Mouse (Mus musculus) forebrain, embryonic 16.5 days (tissue): Measurements from ENCODE around the gene Tmcc1. TPM values are rescaled to one million over a fixed set of nuclear protein-coding genes. Genes with fewer than 3 reads are reported as not detected.

Source experiments
- ATAC-seq: fragments of 200-750 bp; cut with Nextera tagmentation; 2 replicates; pipeline ENCODE4 v1.8.0; 2017; ENCODE audit warnings: mild to moderate bottlenecking, moderate library complexity
- H3K27ac ChIP-seq: fragments of 300-500 bp; sonication (generic); 2 replicates; pipeline ENCODE4 v1.5.1; 2014; ENCODE audit warnings: low read length, control low read depth
- H3K27me3 ChIP-seq: fragments of 300-500 bp; sonication (generic); replicated peaks from 2 replicates; pipeline ENCODE4 v1.6.1; 2014; ENCODE audit warnings: low read length; ENCODE audit not compliant: control insufficient read depth, insufficient read depth
- H3K36me3 ChIP-seq: fragments of 300-500 bp; sonication (generic); 2 replicates; pipeline ENCODE4 v1.6.1; 2014; ENCODE audit not compliant: control insufficient read depth, insufficient read depth
- H3K4me1 ChIP-seq: fragments of 300-500 bp; sonication (generic); replicated peaks from 2 replicates; pipeline ENCODE4 v1.6.1; 2014; ENCODE audit warnings: low read length; ENCODE audit not compliant: control insufficient read depth, insufficient read depth
- H3K4me2 ChIP-seq: fragments of 300-500 bp; sonication (generic); 2 replicates; pipeline ENCODE4 v1.6.1; 2014; ENCODE audit warnings: mild to moderate bottlenecking, low read length, control low read depth
- H3K4me3 ChIP-seq: fragments of 300-500 bp; sonication (generic); replicated peaks from 2 replicates; pipeline ENCODE4 v1.5.1; 2014; ENCODE audit warnings: mild to moderate bottlenecking, low read length, control low read depth
- H3K9ac ChIP-seq: fragments of 300-500 bp; sonication (generic); replicated peaks from 2 replicates; pipeline ENCODE4 v1.6.1; 2014; ENCODE audit warnings: low read depth, low read length, control low read depth
- H3K9me3 ChIP-seq: fragments of 300-500 bp; sonication (generic); 2 replicates; pipeline ENCODE4 v1.6.1; 2016; ENCODE audit warnings: low read length; ENCODE audit not compliant: control insufficient read depth
- WGBS: fragments of 180-500 bp; shearing (Covaris S2); extraction: QIAGEN DNeasy Blood & Tissue Kit; methylation state at CpG from one replicate; pipeline ENCODE4 v1.1.7; 2014; 5-methylcytosine and 5-hydroxymethylcytosine counted together
- polyA plus RNA-seq: library from polyadenylated mRNA; unstranded; fragments of >200 nt; fragmentation: Nextera tagmentation; extraction: Ambion mirVana; gene quantifications from 2 replicates; pipeline ENCODE4 v1.2.1, GENCODE M21; 2015

Gene Tmcc1
- polyA plus RNA-seq, 1 experiment from 2014 or later: 38.4 TPM

- no peak for ATAC-seq
- H3K27me3 ChIP-seq: peaks cover 4% of the 10 kb centered on the region; the same call in 1 of the 2 replicates
- 81% methylated on average over 2 of the region's 2 CpGs for WGBS
- no peak overlapping the region for H3K27ac ChIP-seq
- H3K4me3 ChIP-seq: no peak overlapping the region
- no peaks in the 10 kb centered on the region for H3K4me1 ChIP-seq
- H3K4me2 ChIP-seq: no peak overlapping the region
- no peak overlapping the region for H3K9ac ChIP-seq
- no peaks in the 10 kb centered on the region for H3K36me3 ChIP-seq
- H3K9me3 ChIP-seq: no peaks in the 10 kb centered on the region
Measured at GRCm38 (mm10) chr6:116199682-116200081, 6.4 kb upstream of the Tmcc1 start.

GRCm38 (mm10) chr6:116198173-116198572 lies 4.9 kb upstream of the Tmcc1 start:
- H3K4me3 ChIP-seq: no peak overlapping the region
- H3K9me3 ChIP-seq: no peaks in the 10 kb centered on the region
- 32% methylated on average over 3 of the region's 3 CpGs for WGBS
- peaks cover 3% of the 10 kb centered on the region; the same call in 1 of the 2 replicates for H3K4me1 ChIP-seq
- no peak overlapping the region for H3K4me2 ChIP-seq
- H3K27ac ChIP-seq: no peak overlapping the region
- H3K36me3 ChIP-seq: no peaks in the 10 kb centered on the region
- H3K27me3 ChIP-seq: peaks cover 4% of the 10 kb centered on the region; the same call in 1 of the 2 replicates
- H3K9ac ChIP-seq: no peak overlapping the region
- peak; percentile 27; the same call in 1 of the 2 replicates for ATAC-seq

GRCm38 (mm10) chr6:116195811-116196210 lies 2.5 kb upstream of the Tmcc1 start:
- H3K4me1 ChIP-seq: peaks cover 15% of the 10 kb centered on the region
- no peak for ATAC-seq
- H3K9ac ChIP-seq: no peak overlapping the region
- no peak overlapping the region for H3K4me3 ChIP-seq
- 70% methylated on average over 8 of the region's 8 CpGs for whole genome bisulfite sequencing
- H3K4me2 ChIP-seq: no peak overlapping the region
- no peaks in the 10 kb centered on the region for H3K36me3 ChIP-seq
- no peak overlapping the region for H3K27ac ChIP-seq
- H3K9me3 ChIP-seq: no peaks in the 10 kb centered on the region
- H3K27me3 ChIP-seq: peaks cover 2% of the 10 kb centered on the region; the same call in 1 of the 2 replicates

- no peaks in the 10 kb centered on the region for H3K9me3 ChIP-seq
- H3K9ac ChIP-seq: peak overlapping the region; percentile 96
- H3K27ac ChIP-seq: peak overlapping the region; percentile 53
- H3K4me1 ChIP-seq: peaks cover 21% of the 10 kb centered on the region
- peak; percentile 89 for ATAC-seq
- 0% methylated on average over 50 of the region's 51 CpGs for WGBS
- no peaks in the 10 kb centered on the region for H3K27me3 ChIP-seq
- peak overlapping the region; percentile 87 for H3K4me3 ChIP-seq
- no peaks in the 10 kb centered on the region for H3K36me3 ChIP-seq
- peak overlapping the region; percentile 94 for H3K4me2 ChIP-seq
Measured at GRCm38 (mm10) chr6:116192809-116193311, 426 bp downstream of the Tmcc1 start.

- 83% methylated on average over 1 of the region's 1 CpGs for WGBS
- ATAC-seq: no peak
- Histone ChIP-seq H3K9me3 (no peaks in the 10 kb centered on the region), H3K4me2 (no peak overlapping the region), H3K4me3 (no peak overlapping the region), H3K27me3 (no peaks in the 10 kb centered on the region), H3K4me1 (peaks cover 21% of the 10 kb centered on the region), H3K9ac (no peak overlapping the region), H3K27ac (no peak overlapping the region), H3K36me3 (no peaks in the 10 kb centered on the region)
Measured at GRCm38 (mm10) chr6:116189417-116189816, 3.9 kb downstream of the Tmcc1 start.

GRCm38 (mm10) chr6:116186485-116186884 lies 6.8 kb downstream of the Tmcc1 start:
- H3K4me2 ChIP-seq: no peak overlapping the region
- H3K4me1 ChIP-seq: peaks cover 16% of the 10 kb centered on the region
- H3K27me3 ChIP-seq: no peaks in the 10 kb centered on the region
- 44% methylated on average over 2 of the region's 2 CpGs for WGBS
- no peak overlapping the region for H3K4me3 ChIP-seq
- H3K36me3 ChIP-seq: no peaks in the 10 kb centered on the region
- H3K9me3 ChIP-seq: no peaks in the 10 kb centered on the region
- ATAC-seq: no peak
- no peak overlapping the region for H3K9ac ChIP-seq
- no peak overlapping the region for H3K27ac ChIP-seq

- no peaks in the 10 kb centered on the region for H3K27me3 ChIP-seq
- ATAC-seq: no peak
- H3K4me1 ChIP-seq: peaks cover 5% of the 10 kb centered on the region
- H3K4me2 ChIP-seq: no peak overlapping the region
- 77% methylated on average over 5 of the region's 5 CpGs for WGBS
- no peak overlapping the region for H3K27ac ChIP-seq
- H3K4me3 ChIP-seq: no peak overlapping the region
- no peak overlapping the region for H3K9ac ChIP-seq
- no peaks in the 10 kb centered on the region for H3K36me3 ChIP-seq
- H3K9me3 ChIP-seq: no peaks in the 10 kb centered on the region
Measured at GRCm38 (mm10) chr6:116183509-116183908, 9.8 kb downstream of the Tmcc1 start.

- peaks cover 5% of the 10 kb centered on the region for H3K4me1 ChIP-seq
- 77% methylated on average over 3 of the region's 3 CpGs for WGBS
- no peak overlapping the region for H3K27ac ChIP-seq
- H3K4me3 ChIP-seq: no peak overlapping the region
- H3K27me3 ChIP-seq: no peaks in the 10 kb centered on the region
- no peaks in the 10 kb centered on the region for H3K36me3 ChIP-seq
- no peaks in the 10 kb centered on the region for H3K9me3 ChIP-seq
- no peak overlapping the region for H3K9ac ChIP-seq
- ATAC-seq: no peak
- H3K4me2 ChIP-seq: no peak overlapping the region
Measured at GRCm38 (mm10) chr6:116180731-116181130, 12.6 kb downstream of the Tmcc1 start.

- no peaks in the 10 kb centered on the region for H3K36me3 ChIP-seq
- no peak overlapping the region for H3K9ac ChIP-seq
- ATAC-seq: no peak
- peaks cover 5% of the 10 kb centered on the region for H3K4me1 ChIP-seq
- no peaks in the 10 kb centered on the region for H3K27me3 ChIP-seq
- H3K4me2 ChIP-seq: no peak overlapping the region
- no peak overlapping the region for H3K27ac ChIP-seq
- no peaks in the 10 kb centered on the region for H3K9me3 ChIP-seq
- H3K4me3 ChIP-seq: no peak overlapping the region
- WGBS: 99% methylated on average over 2 of the region's 2 CpGs
Measured at GRCm38 (mm10) chr6:116178376-116178775, 14.9 kb downstream of the Tmcc1 start.
